Comparison of ENCODE assay signal across 8 mouse cellular contexts in the genomic region with DNA sequence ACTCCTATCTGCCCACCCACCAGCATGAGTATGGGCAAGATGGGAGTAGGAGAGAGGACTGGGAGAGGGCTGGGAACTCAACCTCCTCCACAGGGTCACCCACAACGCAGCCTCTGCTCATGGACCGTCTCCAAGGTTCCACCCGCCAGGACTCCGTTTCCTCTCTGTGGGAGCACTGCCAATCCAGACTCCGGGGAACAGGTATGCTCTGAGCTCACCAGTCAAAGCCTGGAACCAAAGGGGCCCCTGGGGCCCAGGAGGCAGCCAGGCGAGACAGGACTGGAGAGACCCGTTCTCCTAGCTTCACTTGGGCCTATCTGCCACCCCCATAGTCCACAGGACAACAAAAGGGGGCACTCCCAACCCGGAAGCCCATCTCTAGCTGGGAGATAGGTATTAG. TPM values are rescaled to one million over a fixed set of nuclear protein-coding genes. Genes with fewer than 3 reads are reported as not detected.
DNase-seq lines count a peak whose midpoint lies in the region; ATAC-seq and TF ChIP-seq lines count a peak whose summit lies in the region.

No protein-coding gene starts in this region.

- H3K9me3 ChIP-seq in midbrain, embryonic 12.5 days = no peaks in the 10 kb centered on the region
- H3K9me3 ChIP-seq in midbrain, embryonic 11.5 days (ENCODE audit: control insufficient read depth, low read length) = no peaks in the 10 kb centered on the region
- H3K9me3 ChIP-seq in limb, embryonic 14.5 days (ENCODE audit: control insufficient read depth, low read length) = no peaks in the 10 kb centered on the region

- H3K4me2 ChIP-seq in midbrain, embryonic 12.5 days (replicated peaks) = no peak overlapping the region
- H3K4me2 ChIP-seq in midbrain, embryonic 11.5 days = no peak overlapping the region
- no peak overlapping the region for H3K4me2 ChIP-seq in limb, embryonic 14.5 days (replicated peaks; ENCODE audit: low read depth, low read length, severe bottlenecking)

- H3K27ac ChIP-seq in midbrain, embryonic 12.5 days (replicated peaks) = peak overlapping the region; percentile 46; the same call in 1 of the 2 replicates
- no peak overlapping the region for H3K27ac ChIP-seq in midbrain, embryonic 11.5 days (ENCODE audit: low read depth, low read length)
- peak overlapping the region; percentile 67 for H3K27ac ChIP-seq in kidney, adult 2 months (ENCODE audit: insufficient read depth, low read depth, low read length)
- 0 out of 2 replicates have a peak overlapping the region, but pooled peaks have one; percentile 19 for H3K27ac ChIP-seq in limb, embryonic 14.5 days (replicated peaks; ENCODE audit: low read depth, low read length)

- peak; percentile 39 for DNase-seq in cerebellum, adult 11-12 months
- no peak for DNase-seq in midbrain, embryonic 11.5 days (ENCODE audit: low spot score, missing footprints)
- DNase-seq in kidney, adult 2 months = peak; percentile 80
- no peak for DNase-seq in limb, embryonic 14.5 days (ENCODE audit: low spot score)
- DNase-seq in B cell, adult 2 months = no peak
- DNase-seq in lung, adult 18-20 months = no peak

- peaks cover 88% of the 10 kb centered on the region for H3K36me3 ChIP-seq in midbrain, embryonic 12.5 days
- peaks cover 23% of the 10 kb centered on the region for H3K36me3 ChIP-seq in midbrain, embryonic 11.5 days (ENCODE audit: control insufficient read depth, insufficient read depth, low read length)
- no peaks in the 10 kb centered on the region for H3K36me3 ChIP-seq in kidney, adult 2 months (ENCODE audit: control insufficient read depth, insufficient read depth, low read length)
- H3K36me3 ChIP-seq in limb, embryonic 14.5 days (ENCODE audit: control insufficient read depth, insufficient read depth, low read length) = peaks cover 61% of the 10 kb centered on the region

- H3K9ac ChIP-seq in midbrain, embryonic 12.5 days (replicated peaks) = no peak overlapping the region
- H3K9ac ChIP-seq in midbrain, embryonic 11.5 days (ENCODE audit: low read length) = no peak overlapping the region
- no peak overlapping the region for H3K9ac ChIP-seq in limb, embryonic 14.5 days (ENCODE audit: low read depth, low read length, severe bottlenecking)

- 71% methylated on average over 8 of the region's 8 CpGs for WGBS in midbrain, embryonic 12.5 days
- WGBS in midbrain, embryonic 11.5 days = 76% methylated on average over 8 of the region's 8 CpGs
- WGBS in kidney, adult 2 months = 28% methylated on average over 8 of the region's 8 CpGs
- WGBS in limb, embryonic 14.5 days = 60% methylated on average over 8 of the region's 8 CpGs

- H3K4me1 ChIP-seq in midbrain, embryonic 12.5 days = peaks cover 78% of the 10 kb centered on the region
- H3K4me1 ChIP-seq in midbrain, embryonic 11.5 days (ENCODE audit: control insufficient read depth, insufficient read depth, low read length) = peaks cover 27% of the 10 kb centered on the region
- peaks cover 34% of the 10 kb centered on the region for H3K4me1 ChIP-seq in kidney, adult 2 months (ENCODE audit: control insufficient read depth, insufficient read depth, low read length)
- peaks cover 40% of the 10 kb centered on the region for H3K4me1 ChIP-seq in limb, embryonic 14.5 days (ENCODE audit: control insufficient read depth, insufficient read depth, low read length)

- no peak for ATAC-seq in cerebellum, adult (ENCODE audit: insufficient number of reproducible peaks, low FRiP score, low TSS enrichment)
- no peak for ATAC-seq in midbrain, embryonic 12.5 days (ENCODE audit: low FRiP score, low read depth)
- no peak for ATAC-seq in midbrain, embryonic 11.5 days (ENCODE audit: low FRiP score)
- ATAC-seq in limb, embryonic 14.5 days (ENCODE audit: low FRiP score, low read depth) = no peak

- H3K27me3 ChIP-seq in midbrain, embryonic 12.5 days = no peaks in the 10 kb centered on the region
- H3K27me3 ChIP-seq in midbrain, embryonic 11.5 days (ENCODE audit: control insufficient read depth, insufficient read depth, low read length) = no peaks in the 10 kb centered on the region
- H3K27me3 ChIP-seq in kidney, adult 2 months (replicated peaks; ENCODE audit: control insufficient read depth, insufficient read depth, low read length) = no peaks in the 10 kb centered on the region
- H3K27me3 ChIP-seq in limb, embryonic 14.5 days (ENCODE audit: control insufficient read depth, insufficient read depth, low read length) = no peaks in the 10 kb centered on the region

- no peak overlapping the region for H3K4me3 ChIP-seq in midbrain, embryonic 12.5 days
- no peak overlapping the region for H3K4me3 ChIP-seq in midbrain, embryonic 11.5 days (ENCODE audit: low read depth, low read length)
- no peak overlapping the region for H3K4me3 ChIP-seq in kidney, adult 2 months (ENCODE audit: insufficient read depth, low read depth, low read length)
- no peak overlapping the region for H3K4me3 ChIP-seq in limb, embryonic 14.5 days (replicated peaks; ENCODE audit: low read length)

- no peak for TF ChIP-seq POLR2A in kidney, adult 2 months (IDR thresholded peaks at IDR 0.05; ENCODE audit: low read depth, low read length)
- no peak for TF ChIP-seq POLR2A in limb, embryonic 14.5 days (IDR thresholded peaks at IDR 0.05; ENCODE audit: borderline replicate concordance, extremely low read depth, insufficient read depth, insufficient read length)

- TF ChIP-seq CTCF in kidney, adult 2 months (conservative IDR thresholded peaks at IDR 0.05; ENCODE audit: insufficient read depth, insufficient read length, low read depth, low read length) = no peak

RNA-seq across cellular contexts. Expression of gene Plxna1, which starts 9.3 kb away (rescaled TPM):
- polyA plus RNA-seq in midbrain, embryonic 12.5 days (2016; fragmentation: Nextera tagmentation; extraction: Ambion mirVana) = 56.5 and 67.4 TPM in 2 replicates
- polyA plus RNA-seq in midbrain, embryonic 11.5 days (2014; fragmentation: Nextera tagmentation; extraction: Ambion mirVana) = 24.5 and 29.1 TPM in 2 replicates
- 33.1 and 33.2 TPM in 2 replicates for polyA plus RNA-seq in kidney, adult 2 months (2012; rRNA removed)
- 66.4 and 82.2 TPM in 2 replicates for polyA plus RNA-seq in limb, embryonic 14.5 days (2012; rRNA removed)
- 36.8 and 39.1 TPM in 2 replicates for polyA plus RNA-seq in limb, embryonic 14.5 days (2014; fragmentation: Nextera tagmentation; extraction: Ambion mirVana)

Comparison
In these comparisons a context has a peak if more than half of its experiments do, and no peak if none do; other contexts are left out.
1. DNase-seq: peak in cerebellum, adult 11-12 months (single experiment) and kidney, adult 2 months (single experiment); none in midbrain, embryonic 11.5 days (single experiment), limb, embryonic 14.5 days (single experiment), B cell, adult 2 months (0 of 2) and lung, adult 18-20 months (0 of 2).